8 mouse cellular contexts compared by ENCODE assay signal in the genomic region with DNA sequence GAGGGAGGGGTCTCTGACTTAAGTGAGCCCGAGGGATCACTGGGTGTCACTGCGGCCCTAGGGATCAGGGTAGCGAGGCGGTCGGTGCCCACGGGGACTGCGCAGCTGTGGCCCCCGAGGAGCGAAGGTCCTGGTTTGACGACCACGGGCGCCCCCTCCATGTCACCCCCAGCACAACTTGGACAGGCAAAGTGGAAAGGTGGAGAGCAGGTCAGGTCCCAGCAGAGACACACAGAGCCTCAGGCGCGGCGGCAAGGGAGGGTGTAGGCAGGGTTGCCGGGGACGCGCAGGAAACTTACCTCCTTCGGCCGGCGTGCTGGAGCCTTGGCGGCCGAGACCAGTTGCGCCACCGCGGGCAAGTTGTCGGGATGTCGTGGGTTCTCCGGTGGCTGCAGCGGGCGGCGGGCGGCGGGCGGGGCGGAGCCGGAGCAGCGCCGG. TPM values are rescaled to one million over a fixed set of nuclear protein-coding genes. Genes with fewer than 3 reads are reported as not detected.
DNase-seq lines count a peak whose midpoint lies in the region; ATAC-seq and TF ChIP-seq lines count a peak whose summit lies in the region.

A gene (minus strand): TSS at position 407 of the 438 bp plus-strand sequence.

- H3K27ac ChIP-seq in ES-Bruce4 (ENCODE audit: insufficient read depth, low read length): no peak within 1 kb of the TSS
- peak within 1 kb of the TSS; percentile 18; the same call in 1 of the 2 replicates for H3K27ac ChIP-seq in forebrain, embryonic 11.5 days (ENCODE audit: low read depth, low read length)
- peak within 1 kb of the TSS; percentile 94 for H3K27ac ChIP-seq in heart, postnatal 0 days (ENCODE audit: low read depth)
- H3K27ac ChIP-seq in neural tube, embryonic 15.5 days (replicated peaks): peak within 1 kb of the TSS; percentile 77

- H3K4me1 ChIP-seq in ES-Bruce4 (ENCODE audit: control insufficient read depth, insufficient read depth, low read length): peaks cover 5% of the 10 kb centered on the region
- peaks cover 3% of the 10 kb centered on the region; the same call in 1 of the 2 replicates for H3K4me1 ChIP-seq in forebrain, embryonic 11.5 days (replicated peaks; ENCODE audit: control insufficient read depth, insufficient read depth, low read length)
- H3K4me1 ChIP-seq in heart, postnatal 0 days (ENCODE audit: control insufficient read depth, insufficient read depth): peaks cover 23% of the 10 kb centered on the region
- H3K4me1 ChIP-seq in neural tube, embryonic 15.5 days: peaks cover 26% of the 10 kb centered on the region

- no peaks in the 10 kb centered on the region for H3K36me3 ChIP-seq in ES-Bruce4 (ENCODE audit: control insufficient read depth, insufficient read depth, low read length, poor library complexity, severe bottlenecking)
- H3K36me3 ChIP-seq in forebrain, embryonic 11.5 days (ENCODE audit: control insufficient read depth, insufficient read depth, low read length): no peaks in the 10 kb centered on the region
- no peaks in the 10 kb centered on the region for H3K36me3 ChIP-seq in heart, postnatal 0 days (replicated peaks; ENCODE audit: control insufficient read depth, insufficient read depth, low read length)
- H3K36me3 ChIP-seq in neural tube, embryonic 15.5 days: no peaks in the 10 kb centered on the region

- under 1% methylated on average over 29 of the region's 39 CpGs for WGBS in forebrain, embryonic 11.5 days
- WGBS in heart, postnatal 0 days: under 1% methylated on average over 29 of the region's 39 CpGs
- WGBS in neural tube, embryonic 15.5 days: 1% methylated on average over 30 of the region's 39 CpGs

- peak within 1 kb of the TSS; percentile 92 for H3K4me3 ChIP-seq in ES-Bruce4 (ENCODE audit: low read depth, low read length)
- peak within 1 kb of the TSS; percentile 80 for H3K4me3 ChIP-seq in forebrain, embryonic 11.5 days (ENCODE audit: low read depth, low read length)
- H3K4me3 ChIP-seq in heart, postnatal 0 days (ENCODE audit: low read depth, low read length): peak within 1 kb of the TSS; percentile 98
- H3K4me3 ChIP-seq in neural tube, embryonic 15.5 days (replicated peaks): peak within 1 kb of the TSS; percentile 87

- TF ChIP-seq EP300 in ES-Bruce4 (IDR thresholded peaks at IDR 0.05; ENCODE audit: insufficient read depth, low read depth, low read length): no peak
- TF ChIP-seq EP300 in heart, postnatal 0 days (IDR thresholded peaks at IDR 0.05; ENCODE audit: low read depth): no peak

- peak; percentile 28 for DNase-seq in c-Kit-positive CD71-positive TER-119-negative erythroid progenitor cells, embryonic 14.5 days (ENCODE audit: low read depth)
- DNase-seq in forebrain, embryonic 11.5 days (ENCODE audit: low spot score): peak; percentile 84
- DNase-seq in heart, postnatal 0 days (ENCODE audit: low spot score): peak; percentile 47
- DNase-seq in kidney, postnatal 36 days: peak; percentile 41 to 62
- peak; percentile 65 to 74 for DNase-seq in lung, adult 18-20 months
- DNase-seq in thymus, postnatal 14 days: peak; percentile 85

- TF ChIP-seq CTCF in ES-Bruce4 (IDR thresholded peaks at IDR 0.05; ENCODE audit: low read depth, low read length): no peak
- TF ChIP-seq CTCF in heart, postnatal 0 days (IDR thresholded peaks at IDR 0.05; ENCODE audit: low read depth): peak; percentile 40

- H3K27me3 ChIP-seq in ES-Bruce4 (ENCODE audit: control insufficient read depth, insufficient read depth, low read length, poor library complexity, severe bottlenecking): no peaks in the 10 kb centered on the region
- H3K27me3 ChIP-seq in forebrain, embryonic 11.5 days (ENCODE audit: control insufficient read depth, insufficient read depth, low read length): peaks cover 6% of the 10 kb centered on the region
- no peaks in the 10 kb centered on the region for H3K27me3 ChIP-seq in heart, postnatal 0 days (ENCODE audit: control insufficient read depth, insufficient read depth, low read length)
- H3K27me3 ChIP-seq in neural tube, embryonic 15.5 days (replicated peaks): 0 out of 2 replicates have a peak, but pooled peaks cover 13% of the 10 kb centered on the region

- peak within 1 kb of the TSS; percentile 87 for H3K9ac ChIP-seq in ES-Bruce4 (ENCODE audit: low read depth, poor library complexity, severe bottlenecking)
- peak within 1 kb of the TSS; percentile 83 for H3K9ac ChIP-seq in forebrain, embryonic 11.5 days (ENCODE audit: low read length)
- H3K9ac ChIP-seq in heart, postnatal 0 days (replicated peaks; ENCODE audit: low read depth, low read length): peak within 1 kb of the TSS; percentile 76
- H3K9ac ChIP-seq in neural tube, embryonic 15.5 days (replicated peaks): peak within 1 kb of the TSS; percentile 79

- H3K4me2 ChIP-seq in forebrain, embryonic 11.5 days (ENCODE audit: low read depth, low read length, severe bottlenecking): peak within 1 kb of the TSS; percentile 87
- H3K4me2 ChIP-seq in heart, postnatal 0 days (ENCODE audit: low read depth, low read length): peak within 1 kb of the TSS; percentile 91
- peak within 1 kb of the TSS; percentile 98 for H3K4me2 ChIP-seq in neural tube, embryonic 15.5 days

- 0 out of 2 replicates have a peak, but pooled peaks cover 3% of the 10 kb centered on the region for H3K9me3 ChIP-seq in ES-Bruce4 (replicated peaks; ENCODE audit: control insufficient read depth, insufficient read depth, low read length, poor library complexity, severe bottlenecking)
- no peaks in the 10 kb centered on the region for H3K9me3 ChIP-seq in forebrain, embryonic 11.5 days (ENCODE audit: control insufficient read depth, low read length)
- no peaks in the 10 kb centered on the region for H3K9me3 ChIP-seq in heart, postnatal 0 days (replicated peaks; ENCODE audit: control insufficient read depth, low read length)
- no peaks in the 10 kb centered on the region for H3K9me3 ChIP-seq in neural tube, embryonic 15.5 days (replicated peaks)

- ATAC-seq in forebrain, embryonic 11.5 days (replicated peaks; ENCODE audit: low FRiP score): peak; percentile 53
- peak; percentile 66 for ATAC-seq in heart, postnatal 0 days (ENCODE audit: insufficient read depth, low read depth)
- peak; percentile 58 for ATAC-seq in neural tube, embryonic 15.5 days (ENCODE audit: low FRiP score)

- no peak for TF ChIP-seq POLR2A in ES-Bruce4 (IDR thresholded peaks at IDR 0.05; ENCODE audit: insufficient read depth, low read length)

RNA-seq across cellular contexts. Expression of the gene that starts here (rescaled TPM):
- polyA plus RNA-seq in ES-Bruce4 (2011; ENCODE audit: insufficient read depth, insufficient read length, low read depth, missing spikeins): 3.3 and 4.0 TPM in 2 replicates
- 2.2 and 2.3 TPM in 2 replicates for polyA plus RNA-seq in forebrain, embryonic 11.5 days (2014; fragmentation: Nextera tagmentation; extraction: Ambion mirVana)
- total RNA-seq in heart, postnatal 0 days (2014; rRNA removed; ENCODE audit: low replicate concordance): 19.2 and 26.6 TPM in 2 replicates
- 12.2 and 14.0 TPM in 2 replicates for polyA plus RNA-seq in heart, postnatal 0 days (2015; fragmentation: Nextera tagmentation; extraction: Ambion mirVana)
- 1.6 and 2.6 TPM in 2 replicates for polyA plus RNA-seq in neural tube, embryonic 15.5 days (2015; fragmentation: Nextera tagmentation; extraction: Ambion mirVana)

Comparison
In these comparisons a context has a peak if more than half of its experiments do, and no peak if none do; other contexts are left out.
1. DNase-seq: peak in every context shown above with its lines; median percentile 85 in thymus, postnatal 14 days; 84 in forebrain, embryonic 11.5 days; 70 in lung, adult 18-20 months; 52 in kidney, postnatal 36 days; 47 in heart, postnatal 0 days; 28 in c-Kit-positive CD71-positive TER-119-negative erythroid progenitor cells, embryonic 14.5 days.